Mouse (Mus musculus) liver, embryonic 11.5 days (tissue): ENCODE results near the gene Slc4a8. TPM values are rescaled to one million over a fixed set of nuclear protein-coding genes. Genes with fewer than 3 reads are reported as not detected.
A peak's percentile ranks its signal among the peaks of the same experiment; 100 is the strongest.

Experiments
- ATAC-seq: fragments of 200-750 bp; cut with Nextera tagmentation; replicated peaks from 2 replicates; pipeline ENCODE4 v1.8.0; 2017; ENCODE audit warnings: moderate number of reproducible peaks, mild to moderate bottlenecking, moderate TSS enrichment, moderate library complexity; ENCODE audit not compliant: low FRiP score
- DNase-seq: peaks from one replicate; pipeline ENCODE4 v3.0.0-alpha.2; 2017; ENCODE audit warnings: low spot score
- H3K27ac ChIP-seq: fragments of 300-500 bp; sonication (generic); 2 replicates; pipeline ENCODE4 v1.5.1; 2014; ENCODE audit warnings: mild to moderate bottlenecking, low read depth, low read length, control low read depth
- H3K27me3 ChIP-seq: fragments of 300-500 bp; sonication (generic); replicated peaks from 2 replicates; pipeline ENCODE4 v1.6.1; 2014; ENCODE audit warnings: low read length, mixed read lengths; ENCODE audit not compliant: control insufficient read depth, insufficient read depth
- H3K36me3 ChIP-seq: fragments of 300-500 bp; sonication (generic); 2 replicates; pipeline ENCODE4 v1.6.1; 2014; ENCODE audit warnings: mild to moderate bottlenecking, low read length, moderate library complexity, mixed read lengths; ENCODE audit not compliant: control insufficient read depth, insufficient read depth
- H3K4me1 ChIP-seq: fragments of 300-500 bp; sonication (generic); replicated peaks from 2 replicates; pipeline ENCODE4 v1.6.1; 2014; ENCODE audit warnings: low read length, mixed read lengths; ENCODE audit not compliant: control insufficient read depth, insufficient read depth
- H3K4me2 ChIP-seq: fragments of 300-500 bp; sonication (generic); 2 replicates; pipeline ENCODE4 v1.6.1; 2014; ENCODE audit warnings: mild to moderate bottlenecking, control low read depth, moderate library complexity
- H3K4me3 ChIP-seq: fragments of 300-500 bp; sonication (generic); 2 replicates; pipeline ENCODE4 v1.5.1; 2014; ENCODE audit warnings: low read depth, low read length, control low read depth
- H3K9ac ChIP-seq: fragments of 300-500 bp; sonication (generic); 2 replicates; pipeline ENCODE4 v1.6.1; 2014; ENCODE audit warnings: low read depth, low read length, control low read depth
- H3K9me3 ChIP-seq: fragments of 300-500 bp; sonication (generic); 2 replicates; pipeline ENCODE4 v1.6.1; 2016; ENCODE audit warnings: low read length, inconsistent platforms, mixed read lengths; ENCODE audit not compliant: control insufficient read depth
- WGBS: fragments of 180-500 bp; shearing (Covaris S2); extraction: QIAGEN DNeasy Blood & Tissue Kit; methylation state at CpG from one replicate; pipeline ENCODE4 v1.1.7; 2014; 5-methylcytosine and 5-hydroxymethylcytosine counted together
- polyA plus RNA-seq: library from polyadenylated mRNA; unstranded; fragments of >200 nt; fragmentation: Nextera tagmentation; extraction: Ambion mirVana; gene quantifications from 2 replicates; pipeline ENCODE4 v1.2.1, GENCODE M21; 2014

The Slc4a8 gene
- polyA plus RNA-seq, 1 experiment from 2014 or later = 1.5 TPM

DNA sequence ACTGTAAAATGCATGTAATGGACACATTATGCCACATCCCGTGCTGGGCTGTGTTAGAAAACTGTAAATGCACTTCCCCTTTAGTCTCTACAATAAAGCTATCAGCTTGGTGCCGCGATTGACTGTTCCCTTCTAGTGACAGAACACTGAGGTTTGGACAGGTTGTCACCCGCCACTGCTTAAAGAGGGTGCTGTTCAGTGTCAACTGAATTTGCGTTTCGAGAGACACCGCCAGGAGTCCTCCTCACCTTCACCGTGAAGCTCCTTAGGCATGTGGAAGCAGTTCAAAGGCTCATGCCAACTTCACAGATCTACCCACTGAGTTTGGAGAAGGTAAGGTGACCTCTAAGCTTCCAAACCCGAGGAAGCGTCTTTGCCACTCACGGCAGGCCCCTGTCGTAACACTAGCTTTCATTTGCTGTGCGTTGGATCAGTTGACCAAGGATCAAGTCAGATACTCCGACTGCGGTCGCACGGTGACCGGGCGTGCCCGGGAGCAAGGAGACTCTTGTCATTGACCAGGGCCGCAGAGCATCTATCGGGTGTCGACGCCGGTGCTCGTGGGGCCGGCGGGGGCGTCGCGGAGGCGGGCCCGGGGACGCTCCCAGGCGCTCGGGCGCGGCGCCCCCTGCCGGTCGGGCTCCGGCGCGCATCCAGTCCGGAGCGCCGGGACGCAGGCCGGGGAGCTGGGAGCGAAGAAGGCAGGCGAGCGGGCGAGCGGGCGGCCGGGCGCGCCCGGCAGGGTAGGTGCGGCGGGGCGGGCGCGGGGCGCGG, 108.6 kb downstream of the Slc4a8 start:
- ATAC-seq (peak; percentile 43; the same call in 1 of the 2 replicates), DNase-seq (peak; percentile 65)
- Histone ChIP-seq H3K27ac (no peak overlapping the region), H3K36me3 (no peaks in the 10 kb centered on the region), H3K9me3 (no peaks in the 10 kb centered on the region), H3K4me1 (no peaks in the 10 kb centered on the region), H3K4me2 (peak overlapping the region; percentile 72), H3K4me3 (peak overlapping the region; percentile 62), H3K9ac (no peak overlapping the region), H3K27me3 (peaks cover 62% of the 10 kb centered on the region)
- WGBS = 4% methylated on average over 46 of the region's 66 CpGs

DNA sequence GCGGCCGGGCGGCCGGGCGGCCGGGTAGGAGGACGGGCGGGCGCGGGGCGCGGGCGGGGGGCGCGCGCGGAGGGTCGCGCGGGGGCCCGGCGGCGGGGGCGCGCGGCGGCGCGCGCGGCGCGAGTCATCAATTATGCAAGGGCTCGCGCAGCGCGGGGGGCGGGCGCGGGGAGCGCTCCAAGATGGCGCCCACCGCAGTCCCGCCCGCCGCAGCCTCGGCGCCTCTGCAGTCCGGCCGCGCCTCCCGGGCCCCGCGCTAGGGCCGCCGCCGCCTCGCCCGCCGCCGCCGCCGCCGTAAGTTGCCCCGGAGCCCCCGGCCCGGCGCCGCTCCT, 109.2 kb downstream of the Slc4a8 start:
- WGBS = 0% methylated on average over 17 of the region's 69 CpGs
- no peak for DNase-seq
- H3K9me3 ChIP-seq = no peaks in the 10 kb centered on the region
- H3K36me3 ChIP-seq = no peaks in the 10 kb centered on the region
- H3K4me3 ChIP-seq = peak overlapping the region; percentile 62
- H3K4me1 ChIP-seq = no peaks in the 10 kb centered on the region
- ATAC-seq = no peak
- H3K9ac ChIP-seq = no peak overlapping the region
- H3K4me2 ChIP-seq = peak overlapping the region; percentile 72
- no peak overlapping the region for H3K27ac ChIP-seq
- peaks cover 62% of the 10 kb centered on the region for H3K27me3 ChIP-seq

GRCm38 (mm10) chr15:100871107-100872011, 109.8 kb downstream of the Slc4a8 start:
- H3K4me3 ChIP-seq = peak overlapping the region; percentile 62
- ATAC-seq = no peak
- H3K27me3 ChIP-seq = peaks cover 62% of the 10 kb centered on the region
- no peaks in the 10 kb centered on the region for H3K4me1 ChIP-seq
- H3K27ac ChIP-seq = no peak overlapping the region
- 2% methylated on average over 52 of the region's 53 CpGs for WGBS
- no peak for DNase-seq
- H3K9me3 ChIP-seq = no peaks in the 10 kb centered on the region
- no peaks in the 10 kb centered on the region for H3K36me3 ChIP-seq
- no peak overlapping the region for H3K9ac ChIP-seq
- peak overlapping the region; percentile 72 for H3K4me2 ChIP-seq

GRCm38 (mm10) chr15:100873155-100873554, 111.6 kb downstream of the Slc4a8 start:
- Histone ChIP-seq H3K9ac (no peak overlapping the region), H3K4me1 (no peaks in the 10 kb centered on the region), H3K27me3 (peaks cover 61% of the 10 kb centered on the region), H3K27ac (no peak overlapping the region), H3K9me3 (no peaks in the 10 kb centered on the region), H3K36me3 (no peaks in the 10 kb centered on the region), H3K4me3 (no peak overlapping the region), H3K4me2 (no peak overlapping the region)
- no peak for ATAC-seq
- peak; percentile 72 for DNase-seq
- 5% methylated on average over 16 of the region's 16 CpGs for WGBS

Other genes with a start within 250 kb of the Slc4a8 start
- gene Tfcp2, start 209.7 kb upstream of the Slc4a8 start, polyA plus RNA-seq = 12.8 and 13.0 TPM in 2 replicates
- gene Pou6f1, start 161.8 kb upstream of the Slc4a8 start, polyA plus RNA-seq = 0.92 and 1.2 TPM in 2 replicates
- gene Dazap2, start 146.4 kb upstream of the Slc4a8 start, polyA plus RNA-seq = 256 and 274 TPM in 2 replicates
- 14.1 and 15.6 TPM in 2 replicates for gene Smagp, start 124.8 kb upstream of the Slc4a8 start, polyA plus RNA-seq
- gene Bin2, start 92.2 kb upstream of the Slc4a8 start, polyA plus RNA-seq = 56.6 and 62.1 TPM in 2 replicates
- 10.5 and 13.7 TPM in 2 replicates for gene Cela1, start 73.8 kb upstream of the Slc4a8 start, polyA plus RNA-seq
- 1.2 and 1.6 TPM in 2 replicates for gene Galnt6, start 32.4 kb upstream of the Slc4a8 start, polyA plus RNA-seq
- 0.71 and 0.73 TPM in 2 replicates for gene Scn8a, start 108.1 kb downstream of the Slc4a8 start, polyA plus RNA-seq